Mouse (Mus musculus) C2C12 (cell line): ENCODE measurements around the gene Esrra.

Experiments
- CEBPB ChIP-seq: IDR thresholded peaks from one replicate; pipeline ENCODE4 v1.6.1; 2011; ENCODE audit warnings: low read depth, mild to moderate bottlenecking, control low read depth, moderate library complexity
- CTCF ChIP-seq: IDR thresholded peaks from one replicate; pipeline ENCODE4 v1.5.1; 2011; ENCODE audit not compliant: control insufficient read depth, insufficient read depth, insufficient read length
- FOSL1 ChIP-seq: IDR thresholded peaks from one replicate; pipeline ENCODE4 v1.8.0; 2011; ENCODE audit warnings: mild to moderate bottlenecking, low read length; ENCODE audit not compliant: poor library complexity, insufficient read depth, severe bottlenecking
- MAX ChIP-seq: IDR thresholded peaks from one replicate; pipeline ENCODE4 v1.6.1; 2011; ENCODE audit warnings: mild to moderate bottlenecking, control low read depth
- MYOD1 ChIP-seq: IDR thresholded peaks from one replicate; pipeline ENCODE4 v1.6.1; 2011; ENCODE audit warnings: low read depth; ENCODE audit not compliant: control insufficient read depth, insufficient read length
- MYOG ChIP-seq: IDR thresholded peaks from one replicate; pipeline ENCODE4 v1.6.1; 2011; ENCODE audit not compliant: control insufficient read depth, insufficient read length; ENCODE audit errors: extremely low read depth
- USF1 ChIP-seq: IDR thresholded peaks from one replicate; pipeline ENCODE4 v1.6.1; 2011; ENCODE audit warnings: low read depth, mild to moderate bottlenecking, control low read depth, moderate library complexity

GRCm38 (mm10) chr19:6893731-6894451, 27.7 kb downstream of the Esrra start:
- no peak for TF ChIP-seq CTCF
- no peak for TF ChIP-seq CEBPB
- TF ChIP-seq MYOD1: no peak
- no peak for TF ChIP-seq MYOG
- TF ChIP-seq USF1: no peak
- no peak for TF ChIP-seq MAX
- no peak for TF ChIP-seq FOSL1
